Mouse (Mus musculus): ENCODE measurements around the gene Nop58.

GRCm38 (mm10) chr1:59690467-59690866 lies 5.7 kb downstream of the Nop58 start:
- TF ChIP-seq CTCF (IDR thresholded peaks at IDR 0.05; ENCODE audit: borderline replicate concordance, control insufficient read depth, extremely low read depth, insufficient read depth, low read length, poor library complexity) (no peak), POLR2A (IDR thresholded peaks at IDR 0.05; ENCODE audit: control insufficient read depth, extremely low read depth, insufficient read depth, low read length, poor library complexity) (no peak)
